Mouse (Mus musculus): ENCODE data around the gene Ly86. TPM values are rescaled to one million over a fixed set of nuclear protein-coding genes. Genes with fewer than 3 reads are reported as not detected.
A peak's percentile ranks its signal among the peaks of the same experiment; 100 is the strongest.

The Ly86 gene
- polyA plus RNA-seq, 2 experiments from 2014 or later: 2.6 to 10.2 TPM

GRCm38 (mm10) chr13:37432653-37433052 is 87.6 kb downstream of the Ly86 start:
- ATAC-seq: no peak

GRCm38 (mm10) chr13:37433142-37433541 is 88.1 kb downstream of the Ly86 start:
- ATAC-seq: no peak

DNA sequence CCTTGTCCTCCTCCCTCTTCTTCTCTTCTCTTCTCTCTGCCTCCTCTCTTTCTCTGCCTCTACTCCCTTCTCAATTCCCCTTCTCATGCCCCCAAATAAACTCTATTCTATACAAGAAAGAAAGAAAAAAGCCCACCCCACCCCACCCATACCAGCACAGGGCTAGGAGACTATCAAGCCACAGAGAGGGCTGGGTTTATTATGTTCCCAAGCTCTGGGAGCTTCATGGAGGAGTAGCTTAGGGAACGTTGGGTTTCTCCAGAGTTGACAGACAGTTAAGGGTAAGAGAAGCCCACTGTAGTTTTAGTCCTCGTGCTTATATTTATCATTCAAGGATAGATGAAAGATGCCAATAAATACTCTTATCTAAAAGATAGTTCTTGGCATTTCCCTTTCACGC is 88.7 kb downstream of the Ly86 start:
- no peak for ATAC-seq

DNA sequence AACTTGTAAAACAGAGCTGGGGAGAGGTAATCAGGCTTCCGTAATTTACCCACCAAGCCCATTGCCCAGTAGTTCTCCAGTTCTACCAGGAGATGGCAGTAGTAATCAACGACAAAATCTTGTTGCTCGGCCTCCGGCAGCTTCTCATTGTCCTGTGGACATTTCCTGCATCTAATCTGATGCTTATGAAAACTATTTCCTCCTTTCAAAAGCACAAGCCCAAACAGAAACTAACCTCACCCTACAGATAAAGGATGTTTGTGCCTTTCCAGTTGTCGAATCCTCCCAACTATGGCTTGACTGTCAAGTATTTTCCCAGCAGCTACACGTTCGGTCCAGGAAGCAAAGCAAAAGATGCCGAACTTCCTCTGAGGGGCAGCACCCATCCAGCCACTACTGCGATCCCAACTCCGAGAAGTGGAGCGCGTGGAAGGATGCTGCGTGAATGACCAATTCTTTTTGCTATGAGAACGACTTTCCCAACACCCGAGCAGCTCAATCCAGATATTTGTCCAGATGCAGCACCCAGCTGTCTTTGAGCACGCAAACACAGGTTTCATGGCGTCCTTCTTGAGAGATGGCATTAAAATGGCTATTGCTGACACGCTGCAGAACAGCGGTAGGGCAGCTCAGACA is 89.2 kb downstream of the Ly86 start:
- ATAC-seq: peak; percentile 89

- no peak for ATAC-seq
These were observed 89.8 kb downstream of the Ly86 start for GRCm38 (mm10) chr13:37434841-37435240.

DNA sequence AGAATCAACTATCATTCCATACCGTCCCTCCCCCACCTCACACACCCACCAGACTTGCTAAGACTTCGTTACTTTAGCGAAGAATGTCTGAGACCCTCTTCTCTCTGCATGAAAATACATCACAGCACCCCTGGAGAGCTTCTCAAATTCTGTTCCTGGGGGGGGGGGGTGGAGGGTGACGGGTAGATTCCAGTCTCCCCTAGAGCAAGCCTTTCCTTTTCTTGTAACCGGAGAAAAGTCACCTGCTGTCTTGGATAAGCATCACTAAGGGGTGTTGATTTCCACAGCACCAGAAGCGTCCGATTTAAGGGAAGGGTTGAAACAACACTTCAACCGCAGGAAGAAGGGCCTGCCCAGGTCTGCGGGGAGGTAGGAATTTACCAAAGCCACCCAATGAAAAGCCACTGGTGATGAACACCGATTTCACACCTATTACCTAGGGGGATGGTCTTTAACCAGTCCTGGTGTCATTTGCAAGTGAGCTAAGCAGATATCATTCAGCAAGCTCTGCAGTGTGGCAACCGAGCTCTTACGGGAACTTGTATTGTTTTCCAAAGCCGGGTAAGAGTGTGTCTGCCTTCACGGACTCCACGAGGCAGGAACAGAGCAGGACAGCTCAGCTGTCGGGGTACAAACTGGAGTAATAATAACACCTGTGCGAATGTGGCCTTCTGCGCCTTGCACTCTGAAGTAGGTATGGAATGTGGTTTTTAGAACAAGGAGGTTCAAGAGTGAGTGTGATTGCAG is 91.4 kb downstream of the Ly86 start:
- no peak for ATAC-seq

GRCm38 (mm10) chr13:37438788-37439187 is 93.8 kb downstream of the Ly86 start:
- no peak for ATAC-seq

DNA sequence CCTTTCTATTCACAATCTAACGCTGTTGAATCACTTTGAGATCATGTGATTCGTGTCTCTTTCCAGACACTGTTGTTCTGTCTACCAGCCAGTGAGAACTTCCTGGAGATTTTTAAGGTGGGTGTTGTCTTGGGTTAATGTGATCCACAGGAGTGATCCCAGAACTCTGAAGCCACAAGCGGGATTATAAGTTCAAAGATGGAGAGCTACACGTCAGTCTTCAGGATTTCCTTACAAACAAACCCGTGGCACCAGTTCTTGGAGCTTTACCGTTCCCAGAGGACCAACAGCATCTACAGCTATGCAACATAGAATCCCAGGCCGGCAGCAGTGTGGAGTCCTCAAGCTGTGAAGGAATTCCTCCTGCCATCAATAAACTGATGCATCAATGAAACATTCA is 94.5 kb downstream of the Ly86 start:
- ATAC-seq: no peak

DNA sequence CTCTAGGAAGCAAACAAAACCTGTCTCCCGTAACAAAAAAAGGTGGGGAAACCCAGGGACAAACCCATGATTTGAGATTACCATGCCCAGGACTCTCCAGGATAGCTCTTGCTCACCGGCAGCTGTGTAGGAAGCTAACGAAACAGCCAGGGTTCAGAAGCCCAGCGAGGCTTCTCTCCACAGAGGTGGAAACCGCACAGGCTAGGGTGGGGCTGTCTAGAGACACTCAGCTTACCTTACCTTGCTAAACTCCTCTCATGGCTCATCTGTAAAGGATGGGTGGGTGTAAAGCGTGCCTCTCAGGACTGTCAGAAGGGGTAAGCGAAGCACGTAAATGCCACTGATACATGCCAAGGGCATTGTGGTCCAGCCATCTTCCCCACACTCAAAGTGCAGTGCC is 94.9 kb downstream of the Ly86 start:
- no peak for ATAC-seq

DNA sequence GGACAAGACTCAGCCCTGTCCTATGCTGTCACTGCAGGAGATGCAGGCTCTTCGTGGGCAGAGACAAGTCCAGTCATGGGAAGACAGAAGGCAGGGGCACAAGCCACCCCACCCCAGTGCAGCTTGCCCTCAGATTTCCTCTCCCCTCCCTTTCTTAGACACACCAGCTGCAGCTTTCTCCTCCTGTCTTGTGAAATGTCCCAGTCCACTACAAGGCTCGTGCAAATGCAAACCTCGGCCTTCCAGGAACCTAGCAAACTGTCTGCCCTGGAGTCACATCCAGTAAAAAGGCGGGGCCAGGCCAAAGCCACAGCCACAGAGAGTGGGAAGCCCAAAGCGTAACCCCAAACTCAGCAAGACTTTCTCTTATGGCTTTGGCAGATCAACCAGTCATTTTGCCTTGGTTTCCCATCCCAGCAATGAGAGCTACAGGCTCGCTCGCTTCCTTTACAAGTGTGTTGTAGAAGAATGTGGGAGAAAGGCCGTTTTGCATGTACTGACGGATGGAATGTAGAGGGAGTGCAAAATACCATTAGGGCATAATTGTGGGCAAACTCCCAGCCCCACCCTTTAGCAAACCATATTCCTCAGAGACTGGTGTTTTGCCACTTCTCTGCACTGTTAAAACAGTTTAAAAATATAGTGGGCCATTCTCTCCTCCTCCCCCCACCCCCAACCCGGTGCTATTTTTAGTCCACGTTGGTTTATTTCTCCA is 95.7 kb downstream of the Ly86 start:
- ATAC-seq: no peak

DNA sequence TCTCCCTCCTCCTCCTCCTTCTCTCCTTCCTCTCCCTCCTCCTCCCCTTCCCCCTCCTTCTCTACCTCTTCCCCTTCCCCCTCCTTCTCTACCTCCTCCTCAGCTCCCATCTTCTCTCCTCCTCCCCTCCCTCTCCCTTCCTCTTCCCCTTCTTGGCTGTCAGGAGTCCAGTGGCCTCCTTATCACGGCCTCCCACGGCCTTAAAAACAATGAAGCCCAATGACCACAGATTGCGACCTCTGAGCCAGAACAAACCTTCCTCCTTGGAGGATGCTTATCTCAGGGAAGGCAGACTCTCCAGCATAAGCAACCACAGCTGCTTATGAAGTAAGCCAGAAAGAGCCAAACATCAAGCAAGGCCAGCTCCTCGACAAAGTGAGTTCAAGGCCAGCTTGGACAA is 97.0 kb downstream of the Ly86 start:
- no peak for ATAC-seq

DNA sequence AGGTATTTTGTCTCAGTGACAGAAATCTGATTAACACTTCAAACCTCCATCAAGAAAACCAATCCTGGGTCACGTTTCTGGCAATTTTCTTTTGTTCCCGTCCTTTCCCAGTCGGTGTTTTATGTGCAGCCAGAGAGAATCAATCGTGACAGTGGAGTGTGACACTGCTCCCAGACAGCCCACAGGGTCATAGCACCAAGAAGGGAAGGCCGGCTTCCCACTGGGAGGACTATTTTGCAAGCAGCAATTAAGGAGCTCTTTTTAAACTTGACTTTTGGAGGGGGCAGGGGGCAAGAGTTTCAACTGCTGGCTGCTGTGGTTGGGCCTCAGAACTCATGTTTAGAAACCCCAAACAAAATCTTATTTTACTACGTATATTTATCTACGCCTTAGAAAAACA is 97.5 kb downstream of the Ly86 start:
- no peak for ATAC-seq

DNA sequence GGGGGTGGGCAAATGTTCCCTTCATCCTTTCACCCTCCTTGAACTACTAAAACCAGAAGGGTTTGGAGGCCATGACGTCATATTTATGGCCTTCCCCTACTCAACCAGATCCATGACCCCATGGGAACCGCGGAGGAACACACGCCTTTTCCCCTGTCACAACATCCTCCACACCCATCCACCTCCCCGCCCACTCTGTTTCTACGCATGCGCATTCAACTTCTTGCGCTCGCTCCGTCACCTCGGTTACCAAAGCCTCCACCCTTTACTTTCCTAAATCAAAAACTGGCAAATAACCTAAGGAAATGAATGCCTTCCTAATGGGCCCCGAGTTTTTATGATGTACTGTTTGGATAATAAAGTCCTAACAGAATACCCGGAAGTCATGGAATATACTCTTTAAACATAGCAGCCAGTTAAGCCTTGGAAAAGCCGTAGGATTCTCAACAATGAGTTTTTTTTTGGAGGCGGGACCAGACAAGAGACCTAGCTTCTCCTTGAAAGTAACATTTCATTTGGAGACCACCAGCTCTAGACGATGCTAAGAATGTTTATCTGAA is 101.8 kb downstream of the Ly86 start:
- ATAC-seq: no peak

DNA sequence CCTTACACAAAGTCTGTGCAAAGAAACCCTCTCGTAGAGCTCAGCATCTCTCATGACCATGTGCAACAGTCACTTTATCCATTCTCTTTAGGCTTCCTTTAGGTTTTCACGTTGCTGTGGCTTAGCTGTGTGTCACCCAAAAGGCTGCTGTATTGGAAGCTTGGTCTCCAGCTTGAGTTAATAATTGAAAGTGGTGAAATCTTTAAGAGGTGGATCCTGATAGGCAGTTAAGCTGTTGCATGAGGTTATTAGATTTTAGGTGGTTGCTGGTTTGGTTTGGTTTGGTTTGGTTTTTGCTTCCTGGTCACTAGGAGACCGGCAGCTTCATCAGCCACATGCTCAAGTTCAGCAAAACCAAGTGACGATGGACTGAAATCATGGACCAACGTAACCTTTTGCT is 106.0 kb downstream of the Ly86 start:
- ATAC-seq: no peak

GRCm38 (mm10) chr13:37451471-37451870 is 106.5 kb downstream of the Ly86 start:
- ATAC-seq: no peak

- peak; percentile 67 for ATAC-seq
These were observed 107.3 kb downstream of the Ly86 start for GRCm38 (mm10) chr13:37452022-37452941.

DNA sequence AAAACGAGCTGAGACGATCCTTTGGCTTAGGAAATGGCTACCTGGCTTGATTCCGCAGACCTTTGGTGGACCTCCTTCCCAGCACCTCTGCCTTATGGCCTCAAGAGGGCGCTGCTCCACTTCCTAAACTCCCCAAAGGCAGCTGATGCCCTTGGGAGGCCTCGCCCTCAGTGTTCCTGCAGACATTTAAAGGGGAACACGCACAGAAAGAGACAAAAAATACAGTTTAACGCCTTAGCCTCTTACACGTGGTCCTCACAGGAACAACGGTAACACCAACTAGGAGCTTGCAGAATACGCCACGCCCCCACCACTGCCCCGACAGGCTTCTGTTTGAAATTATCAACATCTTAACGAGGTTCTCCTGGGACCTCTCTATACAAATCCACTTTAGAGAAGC is 108.2 kb downstream of the Ly86 start:
- peak; percentile 80 for ATAC-seq

- no peak for ATAC-seq
These were observed 109.3 kb downstream of the Ly86 start for GRCm38 (mm10) chr13:37454356-37454755.

GRCm38 (mm10) chr13:37455561-37455960 is 110.6 kb downstream of the Ly86 start:
- no peak for ATAC-seq

GRCm38 (mm10) chr13:37457007-37457827 is 112.2 kb downstream of the Ly86 start:
- no peak for ATAC-seq

DNA sequence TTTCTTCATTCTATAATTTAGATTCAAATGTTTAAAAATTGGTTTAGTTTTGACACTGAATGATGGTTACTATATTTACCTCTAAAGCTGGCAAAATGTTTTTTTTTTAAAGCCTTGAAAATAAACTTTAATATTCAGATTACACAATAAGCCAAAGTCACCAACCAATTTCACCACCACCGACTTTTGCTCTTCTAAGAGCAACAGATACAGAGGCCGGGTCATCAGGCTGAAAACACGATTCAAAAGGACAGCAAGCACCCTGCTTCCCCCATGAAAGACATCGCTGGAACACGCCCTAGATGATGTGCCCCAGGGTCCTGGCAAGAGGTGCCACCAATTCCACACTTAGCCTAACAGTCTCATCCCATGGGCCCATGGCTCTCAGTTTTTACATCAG is 113.5 kb downstream of the Ly86 start:
- ATAC-seq: no peak

DNA sequence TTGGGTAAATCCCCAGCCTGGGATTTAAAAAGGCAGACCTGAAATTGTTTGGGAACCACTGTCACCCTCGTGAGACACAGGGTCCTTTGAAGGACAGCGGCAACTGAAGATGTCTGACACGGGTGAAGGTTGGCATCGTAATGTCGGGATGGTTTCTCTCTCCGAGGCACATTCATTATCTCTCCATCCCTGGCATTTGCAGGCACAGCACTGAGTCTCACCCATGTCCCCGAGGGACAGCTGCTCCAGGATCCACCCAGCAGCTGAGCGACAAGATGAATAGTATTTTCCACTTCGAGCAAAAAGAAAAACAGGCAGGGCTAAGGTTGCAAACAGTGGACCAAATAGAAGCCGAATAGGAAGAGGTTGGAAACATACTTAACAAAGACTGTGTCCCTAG is 114.0 kb downstream of the Ly86 start:
- no peak for ATAC-seq

All from CD4-positive, CD25-positive, alpha-beta regulatory T cell, adult 4 months (primary cell).